Mouse (Mus musculus) limb, embryonic 10.5 days (tissue): ENCODE results near the gene Ralgds. TPM values are rescaled to one million over a fixed set of nuclear protein-coding genes. Genes with fewer than 3 reads are reported as not detected.
"Not testable (repeated sequence)": the region's sequence is repeated elsewhere in the genome, so short reads cannot be mapped to it uniquely, and the experiment has no call there.

Experiments used
- DNase-seq: peaks from one replicate; pipeline ENCODE4 v3.0.0-alpha.2; 2017; ENCODE audit warnings: low spot score
- H3K27ac ChIP-seq: fragments of 300-500 bp; sonication (generic); 2 replicates; pipeline ENCODE4 v1.5.1; 2016; ENCODE audit warnings: mild to moderate bottlenecking
- H3K27me3 ChIP-seq: fragments of 300-500 bp; sonication (generic); 2 replicates; pipeline ENCODE4 v1.6.1; 2016; ENCODE audit warnings: low read depth, mild to moderate bottlenecking; ENCODE audit not compliant: poor library complexity, severe bottlenecking
- H3K36me3 ChIP-seq: fragments of 300-500 bp; sonication (generic); 2 replicates; pipeline ENCODE4 v1.6.1; 2016; ENCODE audit warnings: mild to moderate bottlenecking, moderate library complexity
- H3K4me1 ChIP-seq: fragments of 300-500 bp; sonication (generic); 2 replicates; pipeline ENCODE4 v1.6.1; 2016
- H3K4me3 ChIP-seq: fragments of 300-500 bp; sonication (generic); 2 replicates; pipeline ENCODE4 v1.5.1; 2016; ENCODE audit warnings: mild to moderate bottlenecking, moderate library complexity
- H3K9me3 ChIP-seq: fragments of 300-500 bp; sonication (generic); replicated peaks from 2 replicates; pipeline ENCODE4 v1.6.1; 2016; ENCODE audit warnings: mild to moderate bottlenecking
- WGBS: fragments of 180-500 bp; shearing (Covaris S2); methylation state at CpG from one replicate; pipeline ENCODE4 v1.1.7; 2016; 5-methylcytosine and 5-hydroxymethylcytosine counted together
- polyA plus RNA-seq: library from polyadenylated mRNA; unstranded; fragments of >200 nt; fragmentation: Nextera tagmentation; extraction: Ambion mirVana; gene quantifications from 2 replicates; pipeline ENCODE4 v1.2.1, GENCODE M21; 2016

Ralgds gene
- polyA plus RNA-seq: 46.7 and 58.9 TPM in 2 replicates

- peak within 1 kb of the TSS; percentile 81 for H3K4me3 ChIP-seq
- peaks cover 23% of the 10 kb centered on the region for H3K36me3 ChIP-seq
- H3K9me3 ChIP-seq: no peaks in the 10 kb centered on the region
- peaks cover 19% of the 10 kb centered on the region for H3K27me3 ChIP-seq
- DNase-seq: peak; percentile 85
- peak within 1 kb of the TSS; percentile 91 for H3K27ac ChIP-seq
- under 1% methylated on average over 65 of the region's 71 CpGs for WGBS
- peaks cover 45% of the 10 kb centered on the region for H3K4me1 ChIP-seq
These were observed at the start of gene Ralgds for GRCm38 (mm10) chr2:28512798-28513401. TSS of gene Ralgds (plus strand) at chr2:28513125.

GRCm38 (mm10) chr2:28463919-28464318 is 49.0 kb upstream of the Ralgds start:
- H3K27me3 ChIP-seq: peaks cover 18% of the 10 kb centered on the region
- WGBS: 44% methylated on average over 3 of the region's 3 CpGs
- H3K4me3 ChIP-seq: no peak overlapping the region
- H3K27ac ChIP-seq: no peak overlapping the region
- H3K36me3 ChIP-seq: peaks cover 2% of the 10 kb centered on the region
- H3K4me1 ChIP-seq: peaks cover 27% of the 10 kb centered on the region
- DNase-seq: peak; percentile 71
- no peaks in the 10 kb centered on the region for H3K9me3 ChIP-seq

DNA sequence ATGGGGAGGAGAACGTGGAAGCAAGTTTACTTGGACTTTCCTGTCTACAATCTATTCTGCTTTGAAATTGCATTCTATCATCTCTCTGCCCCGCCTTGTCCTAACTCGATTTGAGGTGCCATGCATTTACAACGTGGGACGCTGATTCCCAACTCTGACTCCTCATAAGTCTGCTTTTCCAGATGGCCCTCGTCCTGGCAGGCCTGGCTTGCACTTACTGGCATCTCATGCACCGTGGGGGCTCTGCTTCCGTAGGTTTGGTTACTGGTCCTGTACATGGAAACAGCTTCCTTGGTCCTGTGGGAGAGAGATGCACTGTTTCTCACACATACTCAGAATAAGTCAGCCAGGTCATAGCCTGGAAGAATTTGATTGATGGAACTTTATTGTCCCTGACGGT is 48.0 kb upstream of the Ralgds start:
- Histone ChIP-seq H3K4me3 (no peak overlapping the region), H3K36me3 (peaks cover 12% of the 10 kb centered on the region), H3K27ac (no peak overlapping the region), H3K27me3 (peaks cover 18% of the 10 kb centered on the region), H3K4me1 (peaks cover 28% of the 10 kb centered on the region), H3K9me3 (no peaks in the 10 kb centered on the region)
- DNase-seq: no peak
- WGBS: 85% methylated on average over 9 of the region's 9 CpGs

- peak; percentile 82 for DNase-seq
- WGBS: 5% methylated on average over 25 of the region's 25 CpGs
- H3K27ac ChIP-seq: peak within 1 kb of the TSS; percentile 57
These were observed 46.9 kb upstream of the Ralgds start, which contains the start of gene 1700007K13Rik for GRCm38 (mm10) chr2:28465836-28466518. TSS of gene 1700007K13Rik (minus strand) at chr2:28466332.

DNA sequence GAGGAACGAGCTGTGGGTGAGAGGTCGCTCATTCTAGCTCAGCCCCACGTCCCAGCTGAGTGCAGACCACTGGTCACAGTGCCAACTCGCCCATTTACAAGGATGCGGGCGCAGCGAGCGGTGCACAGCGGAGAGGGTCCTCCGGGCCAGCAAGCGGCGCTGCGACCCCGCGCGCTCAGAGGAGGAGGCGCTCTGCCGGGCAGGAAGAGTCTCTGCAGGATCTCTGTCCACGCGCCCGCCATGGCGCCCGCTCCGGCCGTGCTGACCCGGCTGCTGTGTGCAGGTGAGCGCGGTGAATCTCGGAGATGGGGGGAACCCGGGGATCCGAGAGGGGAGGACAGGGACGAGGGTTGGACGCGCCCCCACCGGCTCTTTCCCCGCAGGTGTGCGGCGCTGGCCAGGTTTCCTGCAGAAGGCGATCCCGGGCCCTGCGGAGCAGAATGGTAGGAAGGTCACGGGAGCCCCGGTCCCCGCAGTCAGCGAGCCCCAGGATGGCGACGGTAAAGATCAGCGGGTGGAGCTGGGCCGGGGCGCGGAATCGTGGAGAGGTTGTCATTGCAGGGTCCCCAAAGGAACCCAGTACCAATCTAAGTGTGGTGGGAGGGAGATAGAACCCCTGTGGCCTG is 45.0 kb upstream of the Ralgds start, which contains the start of gene Mrps2:
TSS of gene Mrps2 (plus strand) at position 207 of the 626 bp plus-strand sequence.
- Histone ChIP-seq H3K27me3 (peaks cover 18% of the 10 kb centered on the region), H3K9me3 (no peaks in the 10 kb centered on the region), H3K4me1 (peaks cover 28% of the 10 kb centered on the region), H3K36me3 (peaks cover 43% of the 10 kb centered on the region), H3K27ac (peak within 1 kb of the TSS; percentile 95), H3K4me3 (peak within 1 kb of the TSS; percentile 94)
- DNase-seq: peak; percentile 96
- under 1% methylated on average over 52 of the region's 52 CpGs for WGBS

More at GRCm38 (mm10) chr2:28465836-28466518, 46.9 kb upstream of the Ralgds start, which contains the start of gene 1700007K13Rik:
- no peaks in the 10 kb centered on the region for H3K9me3 ChIP-seq
- peaks cover 18% of the 10 kb centered on the region for H3K27me3 ChIP-seq
- peak within 1 kb of the TSS; percentile 49 for H3K4me3 ChIP-seq
- peaks cover 28% of the 10 kb centered on the region for H3K4me1 ChIP-seq
- peaks cover 23% of the 10 kb centered on the region for H3K36me3 ChIP-seq

DNA sequence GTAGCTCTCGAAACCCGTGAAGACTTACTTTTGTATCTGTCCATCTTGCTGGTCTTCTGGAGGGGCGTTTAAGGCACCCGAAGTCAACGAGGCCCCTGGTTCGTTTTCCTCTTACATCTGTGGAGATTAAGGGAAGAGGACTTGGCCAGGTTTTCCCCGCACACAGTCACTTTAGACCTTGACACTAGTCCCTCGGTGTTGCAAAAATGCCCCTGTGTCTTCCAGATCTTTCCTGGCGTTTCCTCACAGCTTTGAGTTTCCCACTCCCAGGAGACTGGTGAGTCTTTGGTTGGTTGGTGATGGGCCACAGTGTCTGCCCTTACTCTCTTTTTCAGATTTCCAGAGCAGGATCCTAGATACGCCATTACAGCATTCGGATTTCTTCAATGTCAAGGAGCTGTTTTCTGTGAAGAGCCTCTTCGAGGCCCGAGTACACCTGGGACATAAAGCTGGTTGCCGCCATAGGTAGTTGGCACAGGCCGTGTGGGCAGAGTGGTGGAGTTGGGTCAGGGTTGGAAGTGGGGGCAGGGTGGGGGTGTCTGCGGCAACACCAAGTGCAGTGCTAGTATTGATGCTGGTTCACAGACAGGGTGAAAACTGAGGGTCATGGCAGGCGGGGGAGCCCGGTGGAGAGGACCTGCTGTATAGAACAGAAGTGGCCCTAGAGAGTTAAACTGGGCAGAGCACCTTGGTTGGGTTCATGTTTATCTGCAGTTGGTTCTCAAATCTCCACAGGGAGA is 44.3 kb upstream of the Ralgds start:
- Histone ChIP-seq H3K9me3 (no peaks in the 10 kb centered on the region), H3K4me1 (peaks cover 28% of the 10 kb centered on the region), H3K36me3 (peaks cover 49% of the 10 kb centered on the region), H3K4me3 (peak overlapping the region; percentile 94), H3K27ac (peak overlapping the region; percentile 95), H3K27me3 (peaks cover 18% of the 10 kb centered on the region)
- 57% methylated on average over 18 of the region's 18 CpGs for WGBS
- no peak for DNase-seq

DNA sequence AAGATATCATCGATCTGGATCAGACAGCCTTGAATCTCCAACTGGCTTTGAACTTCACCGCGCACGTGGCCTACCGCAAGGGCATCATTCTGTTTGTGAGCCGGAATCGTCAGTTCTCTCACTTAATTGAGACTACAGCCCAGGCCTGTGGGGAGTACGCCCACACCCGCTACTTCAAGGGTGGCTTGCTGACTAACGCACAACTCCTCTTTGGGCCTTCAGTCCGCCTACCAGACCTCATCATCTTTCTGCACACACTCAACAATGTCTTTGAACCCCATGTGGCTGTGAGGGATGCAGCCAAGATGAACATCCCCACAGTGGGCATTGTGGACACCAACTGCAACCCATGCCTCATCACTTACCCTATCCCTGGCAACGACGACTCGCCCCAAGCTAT is 43.5 kb upstream of the Ralgds start:
- no peak overlapping the region for H3K4me3 ChIP-seq
- H3K9me3 ChIP-seq: no peaks in the 10 kb centered on the region
- 97% methylated on average over 14 of the region's 14 CpGs for WGBS
- no peak overlapping the region for H3K27ac ChIP-seq
- peaks cover 15% of the 10 kb centered on the region for H3K27me3 ChIP-seq
- H3K36me3 ChIP-seq: peaks cover 49% of the 10 kb centered on the region
- no peak for DNase-seq
- peaks cover 28% of the 10 kb centered on the region for H3K4me1 ChIP-seq

GRCm38 (mm10) chr2:28470591-28470990 is 42.3 kb upstream of the Ralgds start:
- H3K9me3 ChIP-seq: no peaks in the 10 kb centered on the region

DNA sequence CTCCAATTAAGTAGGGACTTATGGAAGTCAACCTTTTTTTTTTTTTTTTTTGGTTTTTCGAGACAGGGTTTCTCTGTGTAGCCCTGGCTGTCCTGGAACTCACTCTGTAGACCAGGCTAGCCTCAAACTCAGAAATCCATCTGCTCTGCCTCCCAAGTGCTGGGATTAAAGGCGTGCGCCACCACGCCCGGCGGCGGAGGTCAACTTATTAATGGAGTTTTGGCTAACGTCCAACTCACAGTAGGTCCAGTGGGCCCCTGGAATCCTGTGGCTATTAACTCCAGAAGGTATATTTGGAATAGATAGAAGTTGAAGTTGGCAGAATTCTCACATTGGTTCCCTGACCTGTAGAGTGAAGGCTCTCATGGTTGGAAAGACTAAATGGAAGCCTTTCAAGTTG is 40.9 kb upstream of the Ralgds start:
- H3K27ac ChIP-seq, H3K27me3 ChIP-seq, DNase-seq, H3K9me3 ChIP-seq, H3K4me3 ChIP-seq: not testable (repeated sequence)
- 92% methylated on average over 8 of the region's 8 CpGs for WGBS
- H3K36me3 ChIP-seq: peaks cover 49% of the 10 kb centered on the region
- peaks cover 16% of the 10 kb centered on the region for H3K4me1 ChIP-seq

More at GRCm38 (mm10) chr2:28470591-28470990, 42.3 kb upstream of the Ralgds start:
- peaks cover 49% of the 10 kb centered on the region for H3K36me3 ChIP-seq
- no peak overlapping the region for H3K4me3 ChIP-seq
- DNase-seq: no peak
- WGBS: 93% methylated on average over 2 of the region's 2 CpGs
- H3K4me1 ChIP-seq: peaks cover 28% of the 10 kb centered on the region
- H3K27ac ChIP-seq: no peak overlapping the region
- peaks cover 3% of the 10 kb centered on the region for H3K27me3 ChIP-seq

DNA sequence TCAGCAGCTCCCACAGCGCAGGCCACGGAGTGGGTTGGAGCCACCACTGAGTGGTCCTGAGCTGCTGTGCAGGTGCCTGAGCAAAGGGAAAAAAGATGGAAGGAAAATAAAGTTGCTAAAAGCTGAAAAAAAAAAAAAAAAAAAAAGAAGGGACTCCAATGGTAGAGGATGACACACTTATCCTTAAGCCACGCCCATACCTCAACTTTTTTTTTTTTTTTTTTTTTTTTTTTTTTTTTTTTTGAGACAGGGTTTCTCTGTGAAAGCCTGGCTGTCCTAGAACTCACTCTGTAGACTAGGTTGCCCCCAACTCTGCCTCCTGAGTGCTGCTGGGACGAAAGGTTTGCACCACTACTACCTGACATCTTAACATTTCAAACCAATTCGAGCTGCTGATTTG is 34.9 kb upstream of the Ralgds start:
- WGBS: 94% methylated on average over 5 of the region's 5 CpGs
- H3K4me3 ChIP-seq, H3K36me3 ChIP-seq, H3K27me3 ChIP-seq, DNase-seq, H3K4me1 ChIP-seq, H3K27ac ChIP-seq, H3K9me3 ChIP-seq: not testable (repeated sequence)

- no peak overlapping the region for H3K4me3 ChIP-seq
- no peaks in the 10 kb centered on the region for H3K36me3 ChIP-seq
- H3K27me3 ChIP-seq: no peaks in the 10 kb centered on the region
- WGBS: 86% methylated on average over 20 of the region's 20 CpGs
- no peak for DNase-seq
- peaks cover 7% of the 10 kb centered on the region; the same call in 1 of the 2 replicates for H3K4me1 ChIP-seq
- H3K9me3 ChIP-seq: no peaks in the 10 kb centered on the region
- no peak overlapping the region for H3K27ac ChIP-seq
These were observed 33.4 kb upstream of the Ralgds start for GRCm38 (mm10) chr2:28479208-28480204.
